Mouse (Mus musculus) mesoderm, embryonic 11.5 days (tissue): ENCODE measurements at regions not wholly inside any gene's neighbourhood (a gene's known extent, or its start where the extent isn't known, plus 50 kb on each side); places are given as distances from the start of the nearest gene placed in this dataset.

Source experiments
- DNase-seq: peaks from one replicate; pipeline ENCODE4 v3.0.0-alpha.2; 2012; ENCODE audit warnings: low read depth, low spot score

GRCm38 (mm10) chr2:170219611-170220401 is 71.9 kb upstream of the Zfp217 start:
- no peak for DNase-seq

- no peak for DNase-seq
Measured at GRCm38 (mm10) chr2:170219161-170219581, 71.3 kb upstream of the Zfp217 start.

- peak; percentile 83 for DNase-seq
Measured at GRCm38 (mm10) chr2:170218230-170219044, 70.5 kb upstream of the Zfp217 start.

- no peak for DNase-seq
Measured at GRCm38 (mm10) chr2:170216311-170216710, 68.4 kb upstream of the Zfp217 start.

GRCm38 (mm10) chr2:170209121-170209520 is 61.2 kb upstream of the Zfp217 start:
- DNase-seq: no peak

GRCm38 (mm10) chr2:170207878-170208277 is 60.0 kb upstream of the Zfp217 start:
- no peak for DNase-seq

- no peak for DNase-seq
Measured at GRCm38 (mm10) chr2:170207395-170207794, 59.5 kb upstream of the Zfp217 start.

GRCm38 (mm10) chr2:170206870-170207269 is 59.0 kb upstream of the Zfp217 start:
- no peak for DNase-seq

- peak; percentile 45 for DNase-seq
Measured at GRCm38 (mm10) chr2:170206442-170206754, 58.5 kb upstream of the Zfp217 start.

GRCm38 (mm10) chr2:170205591-170206441 is 57.9 kb upstream of the Zfp217 start:
- no peak for DNase-seq

GRCm38 (mm10) chr2:170204768-170205514 is 57.0 kb upstream of the Zfp217 start:
- DNase-seq: no peak

- DNase-seq: no peak
Measured at GRCm38 (mm10) chr2:170203496-170203895, 55.6 kb upstream of the Zfp217 start.

GRCm38 (mm10) chr2:170201816-170202371 is 54.0 kb upstream of the Zfp217 start:
- DNase-seq: no peak
